Mouse (Mus musculus): ENCODE measurements around the gene Tomm40l.

DNA sequence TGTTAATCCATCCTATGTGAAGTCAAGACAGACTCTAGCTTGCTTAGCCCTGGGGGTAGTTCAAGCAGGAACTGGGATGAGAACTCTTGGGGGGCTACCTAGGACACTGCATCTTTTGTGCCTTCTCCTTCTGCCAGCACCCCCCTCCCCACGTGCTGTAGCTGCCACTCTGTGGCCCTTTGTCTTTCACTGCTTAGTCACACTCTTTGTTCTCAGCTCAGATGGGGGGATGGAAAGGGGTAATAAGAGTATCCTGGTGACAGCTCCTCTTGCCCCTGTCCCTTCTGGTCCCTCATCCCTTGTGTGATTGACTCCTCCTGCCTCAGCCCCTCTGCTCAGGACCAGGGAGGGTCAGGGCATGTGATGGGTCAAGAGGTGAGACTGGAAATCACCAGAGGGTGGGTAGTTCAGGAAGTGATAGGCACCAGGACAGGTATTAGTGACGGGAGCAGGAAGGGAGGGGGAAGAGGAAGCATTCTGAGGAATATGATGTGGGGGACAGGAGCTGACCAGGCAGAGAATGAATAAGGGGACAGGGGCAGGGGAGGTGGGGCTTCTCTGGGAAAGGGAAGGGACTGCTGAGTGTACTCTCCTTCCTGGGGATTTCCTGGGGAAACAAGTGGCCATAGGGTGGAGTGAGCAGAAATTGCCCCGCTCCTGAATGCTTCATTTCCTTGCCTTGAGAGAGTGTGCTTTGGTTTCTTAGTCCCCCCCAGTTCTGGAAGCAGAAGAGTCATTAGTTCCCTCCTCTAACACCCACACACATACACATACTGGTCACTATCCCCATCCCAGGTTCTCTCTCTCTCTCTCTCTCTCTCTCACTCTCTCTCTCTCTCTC, 26.3 kb upstream of the Tomm40l start:
- TF ChIP-seq POLR2A (IDR thresholded peaks at IDR 0.05; ENCODE audit: low read depth, low read length) (no peak), CTCF (IDR thresholded peaks at IDR 0.05; ENCODE audit: extremely low read depth, insufficient read depth, insufficient read length, insufficient replicate concordance) (no peak)
